Mouse (Mus musculus): ENCODE data around the gene Gm44805.

DNA sequence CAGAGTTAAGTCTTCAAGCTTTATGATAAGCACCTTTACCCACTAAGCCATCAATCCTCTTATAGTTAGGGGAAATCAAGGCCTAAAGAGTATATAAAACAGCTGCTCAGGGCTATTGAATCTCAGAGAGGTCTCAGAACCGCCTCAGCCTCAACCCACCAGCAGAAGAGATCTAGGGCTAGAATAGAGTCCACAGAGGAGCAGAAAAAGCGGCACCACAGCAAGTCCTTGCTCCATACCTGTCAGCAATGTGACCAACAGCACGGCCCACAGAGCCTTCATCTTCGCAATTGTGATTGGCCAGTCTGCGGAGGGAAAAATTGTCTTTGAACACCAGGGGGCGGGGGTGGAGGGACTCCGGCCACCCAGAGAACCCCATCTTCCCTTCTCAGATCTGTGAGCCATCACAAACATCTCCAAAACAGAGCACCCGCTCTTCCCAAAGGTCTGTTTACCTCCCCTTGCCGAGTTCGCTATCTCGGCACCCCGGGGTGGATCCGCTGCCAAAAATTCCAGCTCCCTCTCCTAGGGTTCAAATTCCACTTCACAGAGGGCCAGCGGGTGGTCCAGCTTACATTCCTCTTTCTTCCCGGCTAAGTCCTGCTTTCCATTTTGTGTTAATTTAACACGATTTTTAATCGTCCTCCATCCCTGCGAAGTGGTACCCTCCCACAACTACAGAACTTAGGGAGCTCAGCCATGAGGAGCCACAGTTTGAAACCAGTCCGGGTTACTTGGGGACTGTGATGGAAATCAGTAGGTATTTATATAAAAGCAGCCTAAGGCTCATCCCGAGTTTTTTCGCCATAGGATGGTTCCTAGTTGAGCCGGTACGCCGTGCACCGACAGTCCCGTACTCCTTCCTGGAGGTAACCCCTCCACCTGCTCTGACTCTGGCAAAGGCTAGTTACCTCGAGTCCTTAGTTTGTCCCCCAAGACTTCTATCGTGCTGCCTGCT is 17.0 kb upstream of the Gm44805 start:
- no peak for TF ChIP-seq CTCF (IDR thresholded peaks at IDR 0.05; ENCODE audit: insufficient read depth, low read depth, low read length)
- TF ChIP-seq POLR2A (IDR thresholded peaks at IDR 0.05; ENCODE audit: insufficient read depth, low read depth, low read length), result no peak

Data from olfactory bulb, adult 2 months (tissue).